Mouse (Mus musculus): ENCODE measurements around the gene Klk1b5.
"Not testable (repeated sequence)": the region's sequence is repeated elsewhere in the genome, so short reads cannot be mapped to it uniquely, and the experiment has no call there.

The Klk1b5 gene

GRCm38 (mm10) chr7:44215645-44216044 lies at the start of gene Klk1b5:
Gene Klk1b5, plus strand, starts transcription at chr7:44215945.
- no peak for DNase-seq

GRCm38 (mm10) chr7:44179299-44180045 lies 36.3 kb upstream of the Klk1b5 start:
- DNase-seq, result peak; percentile 17

- not testable (repeated sequence) for DNase-seq
Measured at GRCm38 (mm10) chr7:44186516-44186915, 29.2 kb upstream of the Klk1b5 start.

GRCm38 (mm10) chr7:44187936-44188335 lies 27.8 kb upstream of the Klk1b5 start, which contains the start of gene Klk1b24:
Gene Klk1b24, plus strand, starts transcription at chr7:44188236.
- not testable (repeated sequence) for DNase-seq

GRCm38 (mm10) chr7:44193466-44193865 lies 22.3 kb upstream of the Klk1b5 start:
- not testable (repeated sequence) for DNase-seq

GRCm38 (mm10) chr7:44197891-44198290 lies 17.9 kb upstream of the Klk1b5 start, which contains the start of gene Klk1b3:
Gene Klk1b3, plus strand, starts transcription at chr7:44198191.
- no peak for DNase-seq

- not testable (repeated sequence) for DNase-seq
Measured at GRCm38 (mm10) chr7:44207135-44207534, 8.6 kb upstream of the Klk1b5 start, which contains the start of gene Klk1b4. Gene Klk1b4, plus strand, starts transcription at chr7:44207435.

GRCm38 (mm10) chr7:44208307-44208706 lies 7.4 kb upstream of the Klk1b5 start:
- no peak for DNase-seq

GRCm38 (mm10) chr7:44221601-44222000 lies 5.9 kb downstream of the Klk1b5 start:
- not testable (repeated sequence) for DNase-seq

GRCm38 (mm10) chr7:44222335-44222734 lies 6.6 kb downstream of the Klk1b5 start:
- not testable (repeated sequence) for DNase-seq

GRCm38 (mm10) chr7:44225076-44225475 lies 9.3 kb downstream of the Klk1b5 start, which contains the start of gene Klk1:
Gene Klk1, plus strand, starts transcription at chr7:44225360.
- DNase-seq, result peak; percentile 18

- no peak for DNase-seq
Measured at GRCm38 (mm10) chr7:44235909-44236308, 20.2 kb downstream of the Klk1b5 start, which contains the start of gene Gm36864. Gene Gm36864, plus strand, starts transcription at chr7:44236177.

- DNase-seq, result no peak
Measured at GRCm38 (mm10) chr7:44239913-44240312, 24.2 kb downstream of the Klk1b5 start.

GRCm38 (mm10) chr7:44240712-44241111 lies 25.0 kb downstream of the Klk1b5 start:
- no peak for DNase-seq

- DNase-seq, result no peak
Measured at GRCm38 (mm10) chr7:44241163-44241562, 25.4 kb downstream of the Klk1b5 start.

GRCm38 (mm10) chr7:44244080-44244479 lies 28.3 kb downstream of the Klk1b5 start:
- DNase-seq, result no peak

- peak; percentile 94 for DNase-seq
Measured at GRCm38 (mm10) chr7:44246055-44246983, 30.6 kb downstream of the Klk1b5 start, which contains the start of the genes 1700028J19Rik and 2410002F23Rik. Gene 1700028J19Rik, minus strand, starts transcription at chr7:44246695. Gene 2410002F23Rik, plus strand, starts transcription at chr7:44246722.

GRCm38 (mm10) chr7:44246984-44247470 lies 31.3 kb downstream of the Klk1b5 start:
- DNase-seq, result no peak

GRCm38 (mm10) chr7:44247971-44248370 lies 32.2 kb downstream of the Klk1b5 start:
- no peak for DNase-seq

GRCm38 (mm10) chr7:44249248-44249647 lies 33.5 kb downstream of the Klk1b5 start:
- DNase-seq, result no peak

GRCm38 (mm10) chr7:44250732-44251275 lies 35.1 kb downstream of the Klk1b5 start:
- DNase-seq, result not testable (repeated sequence)

- DNase-seq, result no peak
Measured at GRCm38 (mm10) chr7:44253023-44253616, 37.4 kb downstream of the Klk1b5 start.

All from kidney, postnatal 10 days (tissue).